Mouse (Mus musculus): Measurements from ENCODE around the gene Fcrl6. TPM values are rescaled to one million over a fixed set of nuclear protein-coding genes. Genes with fewer than 3 reads are reported as not detected.

The Fcrl6 gene
- not detected in 2 replicates for polyA plus RNA-seq (2012; rRNA removed)

DNA sequence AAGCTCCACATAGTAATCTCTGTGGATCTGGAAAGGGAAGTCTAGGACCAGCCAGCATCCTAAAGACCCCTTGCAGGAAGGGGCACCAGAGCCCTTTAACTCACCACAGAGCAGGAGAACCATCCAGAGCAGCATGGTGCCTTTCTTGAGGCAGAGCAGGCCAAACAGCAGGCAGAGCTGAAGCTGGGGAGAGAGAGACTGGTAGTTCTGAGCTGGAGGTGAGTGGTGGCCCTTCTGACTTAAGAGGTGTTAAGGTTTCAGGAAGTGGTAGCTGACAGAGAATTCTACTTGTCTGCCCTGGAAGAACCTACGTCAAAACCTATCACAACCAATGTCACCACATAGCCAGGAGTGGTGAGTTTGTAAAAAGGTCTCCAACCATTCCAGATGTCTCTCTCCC, at the start of gene Fcrl6:
Gene Fcrl6 (minus strand): TSS at position 226 of the 400 bp plus-strand sequence.
- Histone ChIP-seq H3K36me3 (ENCODE audit: control insufficient read depth, insufficient read depth, low read length) (no peaks in the 10 kb centered on the region), H3K27me3 (replicated peaks; ENCODE audit: control insufficient read depth, insufficient read depth, low read length) (no peaks in the 10 kb centered on the region; the same call in 1 of the 2 replicates), H3K4me3 (ENCODE audit: insufficient read depth, low read depth, low read length) (no peak within 1 kb of the TSS), H3K27ac (ENCODE audit: insufficient read depth, low read depth, low read length) (no peak within 1 kb of the TSS), H3K4me1 (ENCODE audit: control insufficient read depth, insufficient read depth, low read length) (no peaks in the 10 kb centered on the region)
- no peak for TF ChIP-seq CTCF (conservative IDR thresholded peaks at IDR 0.05; ENCODE audit: insufficient read depth, insufficient read length, low read depth, low read length)
- no peak for TF ChIP-seq POLR2A (IDR thresholded peaks at IDR 0.05; ENCODE audit: low read depth, low read length)
- WGBS: 73% methylated on average over 1 of the region's 1 CpGs
- DNase-seq: no peak

DNA sequence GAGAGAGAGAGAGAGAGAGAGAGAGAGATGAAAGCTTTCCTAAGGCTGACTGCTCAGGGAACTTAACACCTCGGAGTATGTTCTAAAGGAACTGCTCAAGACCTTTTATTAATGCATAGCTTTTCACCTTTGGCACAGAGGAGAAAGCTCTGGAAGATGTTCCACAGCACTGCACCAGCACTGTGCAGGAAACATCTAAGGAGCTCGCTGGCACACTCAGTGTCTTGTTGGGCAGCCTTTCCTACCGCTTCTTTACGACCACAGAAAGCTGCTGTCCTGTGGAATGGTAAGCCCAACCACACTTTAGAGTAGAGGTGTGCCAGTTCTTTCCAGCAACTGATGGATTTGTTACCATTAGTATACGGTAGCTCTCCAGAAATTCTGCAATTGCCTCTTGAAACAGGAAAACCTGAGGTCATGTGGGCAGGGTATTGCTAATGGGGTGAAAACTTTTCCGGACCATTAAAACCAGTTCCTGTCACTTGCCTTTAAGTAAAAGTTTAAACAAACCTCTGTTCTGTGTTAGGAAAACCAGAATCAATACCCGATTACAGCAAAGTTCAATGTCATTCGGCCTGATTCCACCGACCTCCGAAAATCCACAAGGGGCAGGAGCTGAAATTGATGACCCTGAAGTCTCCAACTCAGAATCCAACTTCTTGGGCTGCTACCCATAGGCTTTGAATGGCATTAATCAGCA, 49.1 kb upstream of the Fcrl6 start:
- TF ChIP-seq POLR2A (IDR thresholded peaks at IDR 0.05; ENCODE audit: low read depth, low read length) (no peak), CTCF (conservative IDR thresholded peaks at IDR 0.05; ENCODE audit: insufficient read depth, insufficient read length, low read depth, low read length) (no peak)
- H3K36me3 ChIP-seq (ENCODE audit: control insufficient read depth, insufficient read depth, low read length): no peaks in the 10 kb centered on the region
- H3K27ac ChIP-seq (ENCODE audit: insufficient read depth, low read depth, low read length): no peak overlapping the region
- 28% methylated on average over 10 of the region's 10 CpGs for WGBS
- DNase-seq: no peak
- no peaks in the 10 kb centered on the region for H3K4me1 ChIP-seq (ENCODE audit: control insufficient read depth, insufficient read depth, low read length)
- no peak overlapping the region for H3K4me3 ChIP-seq (ENCODE audit: insufficient read depth, low read depth, low read length)
- H3K27me3 ChIP-seq (replicated peaks; ENCODE audit: control insufficient read depth, insufficient read depth, low read length): no peaks in the 10 kb centered on the region

DNA sequence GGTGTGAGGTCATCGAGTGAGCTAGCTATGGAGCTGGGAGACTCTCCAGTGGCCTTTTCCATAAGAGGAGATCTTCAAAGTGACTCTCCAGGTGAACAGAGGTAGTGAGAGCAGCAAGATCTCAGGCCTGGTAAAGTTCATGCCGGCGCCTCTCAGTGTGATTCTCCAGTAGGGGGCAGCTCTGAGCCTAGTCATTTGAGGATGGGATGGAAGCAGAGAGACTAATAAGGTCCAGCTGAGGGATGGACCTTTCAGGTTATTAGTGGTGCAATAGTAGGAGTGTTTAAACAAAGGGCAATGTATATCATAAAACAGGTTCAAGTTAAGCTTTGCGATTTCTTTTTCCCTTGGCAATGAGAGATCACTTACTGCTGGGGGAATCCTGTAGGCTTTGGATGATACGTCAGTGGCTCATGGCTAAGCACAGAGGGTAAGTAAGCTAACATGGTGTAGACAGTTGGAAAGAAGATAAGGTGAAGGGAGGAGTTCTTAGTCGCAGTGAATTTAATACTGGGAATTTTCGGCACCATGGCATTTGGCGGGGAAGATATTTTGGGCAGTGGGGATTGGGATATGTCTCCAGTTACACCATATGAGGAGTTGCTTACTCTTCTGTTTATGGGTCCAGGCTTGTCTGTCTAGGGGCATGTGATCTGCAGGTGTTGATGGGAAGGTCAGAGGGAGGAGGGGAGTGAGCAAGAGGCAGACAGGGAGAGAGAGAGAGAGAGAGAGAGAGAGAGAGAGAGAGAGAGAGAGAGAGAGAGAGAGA, 48.4 kb upstream of the Fcrl6 start:
- 50% methylated on average over 8 of the region's 8 CpGs for WGBS
- no peaks in the 10 kb centered on the region for H3K27me3 ChIP-seq (replicated peaks; ENCODE audit: control insufficient read depth, insufficient read depth, low read length)
- peak; percentile 27 for DNase-seq
- no peak overlapping the region for H3K27ac ChIP-seq (ENCODE audit: insufficient read depth, low read depth, low read length)
- TF ChIP-seq POLR2A (IDR thresholded peaks at IDR 0.05; ENCODE audit: low read depth, low read length): no peak
- peak; percentile 61 for TF ChIP-seq CTCF (conservative IDR thresholded peaks at IDR 0.05; ENCODE audit: insufficient read depth, insufficient read length, low read depth, low read length)
- no peak overlapping the region for H3K4me3 ChIP-seq (ENCODE audit: insufficient read depth, low read depth, low read length)
- H3K4me1 ChIP-seq (ENCODE audit: control insufficient read depth, insufficient read depth, low read length): no peaks in the 10 kb centered on the region
- no peaks in the 10 kb centered on the region for H3K36me3 ChIP-seq (ENCODE audit: control insufficient read depth, insufficient read depth, low read length)

DNA sequence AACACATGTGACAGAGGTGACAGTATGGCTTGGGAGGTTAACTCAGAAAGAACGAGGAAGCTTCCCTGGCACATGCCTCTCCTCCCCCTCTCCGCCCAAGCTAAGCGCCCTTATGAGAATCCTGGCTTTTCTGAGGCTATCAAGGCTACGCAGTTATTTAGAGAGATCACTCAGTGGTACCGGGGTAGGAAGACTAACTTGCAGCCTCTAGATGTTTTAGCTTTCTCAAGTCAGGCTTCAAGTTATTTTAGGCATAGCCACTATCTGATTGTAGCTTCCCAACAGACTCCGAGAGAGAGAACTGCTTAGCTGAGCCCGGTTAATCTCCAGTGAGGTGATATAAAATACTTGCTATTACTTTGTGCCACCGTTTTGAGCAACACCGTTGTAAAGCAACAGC, 47.0 kb upstream of the Fcrl6 start:
- Histone ChIP-seq H3K36me3 (ENCODE audit: control insufficient read depth, insufficient read depth, low read length) (no peaks in the 10 kb centered on the region), H3K27ac (ENCODE audit: insufficient read depth, low read depth, low read length) (no peak overlapping the region), H3K4me3 (ENCODE audit: insufficient read depth, low read depth, low read length) (no peak overlapping the region), H3K27me3 (replicated peaks; ENCODE audit: control insufficient read depth, insufficient read depth, low read length) (no peaks in the 10 kb centered on the region), H3K4me1 (ENCODE audit: control insufficient read depth, insufficient read depth, low read length) (no peaks in the 10 kb centered on the region)
- WGBS: 82% methylated on average over 9 of the region's 9 CpGs
- no peak for DNase-seq
- TF ChIP-seq POLR2A (IDR thresholded peaks at IDR 0.05; ENCODE audit: low read depth, low read length) (no peak), CTCF (conservative IDR thresholded peaks at IDR 0.05; ENCODE audit: insufficient read depth, insufficient read length, low read depth, low read length) (no peak)

DNA sequence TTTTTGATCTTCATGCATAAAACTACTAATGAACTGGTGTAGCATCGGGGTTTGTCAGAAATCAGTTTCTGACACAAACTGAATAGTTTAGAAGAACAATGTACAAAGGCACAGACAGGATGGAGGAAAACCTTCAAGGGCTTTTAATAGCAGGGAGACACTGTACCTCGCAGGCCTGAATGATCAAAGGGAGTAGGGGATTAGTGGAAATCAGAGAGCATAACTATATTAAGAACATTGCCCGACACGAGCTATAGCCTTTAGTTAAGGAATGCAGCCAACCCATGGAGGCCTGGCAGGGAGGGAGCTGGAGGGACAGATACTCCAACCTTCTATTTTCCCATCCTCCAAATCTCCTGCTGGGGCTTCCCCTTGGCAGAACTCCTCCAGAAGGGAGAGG, 44.9 kb upstream of the Fcrl6 start:
- H3K4me1 ChIP-seq (ENCODE audit: control insufficient read depth, insufficient read depth, low read length): no peaks in the 10 kb centered on the region
- 26% methylated on average over 4 of the region's 4 CpGs for WGBS
- H3K27me3 ChIP-seq (replicated peaks; ENCODE audit: control insufficient read depth, insufficient read depth, low read length): no peaks in the 10 kb centered on the region
- no peak overlapping the region for H3K27ac ChIP-seq (ENCODE audit: insufficient read depth, low read depth, low read length)
- no peak for DNase-seq
- H3K36me3 ChIP-seq (ENCODE audit: control insufficient read depth, insufficient read depth, low read length): no peaks in the 10 kb centered on the region
- H3K4me3 ChIP-seq (ENCODE audit: insufficient read depth, low read depth, low read length): no peak overlapping the region
- TF ChIP-seq CTCF (conservative IDR thresholded peaks at IDR 0.05; ENCODE audit: insufficient read depth, insufficient read length, low read depth, low read length) (no peak), POLR2A (IDR thresholded peaks at IDR 0.05; ENCODE audit: low read depth, low read length) (no peak)

DNA sequence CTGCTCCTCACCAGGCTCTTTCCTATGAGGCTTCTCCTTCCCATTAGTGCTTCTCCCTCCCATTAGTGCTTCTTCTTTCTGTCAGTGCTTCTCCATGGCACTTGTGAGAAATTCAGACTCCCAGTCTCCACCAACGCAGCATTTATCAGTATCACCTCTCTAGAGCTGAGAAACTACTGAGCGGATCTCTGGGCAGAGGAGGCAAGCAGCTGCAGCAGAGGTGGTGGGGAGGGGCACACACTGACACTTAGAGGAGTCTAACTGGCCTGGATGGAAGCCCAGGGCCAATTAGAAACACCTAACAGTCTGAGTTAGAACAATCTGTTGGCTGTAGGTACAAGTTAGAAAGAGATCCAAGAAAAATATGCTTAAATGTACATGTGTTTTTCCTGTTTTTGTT, 36.4 kb upstream of the Fcrl6 start:
- 58% methylated on average over 2 of the region's 2 CpGs for WGBS
- H3K4me1 ChIP-seq (ENCODE audit: control insufficient read depth, insufficient read depth, low read length): no peaks in the 10 kb centered on the region
- H3K4me3 ChIP-seq (ENCODE audit: insufficient read depth, low read depth, low read length): no peak overlapping the region
- H3K27me3 ChIP-seq (replicated peaks; ENCODE audit: control insufficient read depth, insufficient read depth, low read length): no peaks in the 10 kb centered on the region
- no peaks in the 10 kb centered on the region for H3K36me3 ChIP-seq (ENCODE audit: control insufficient read depth, insufficient read depth, low read length)
- no peak for TF ChIP-seq CTCF (conservative IDR thresholded peaks at IDR 0.05; ENCODE audit: insufficient read depth, insufficient read length, low read depth, low read length)
- TF ChIP-seq POLR2A (IDR thresholded peaks at IDR 0.05; ENCODE audit: low read depth, low read length): no peak
- DNase-seq: peak; percentile 23
- H3K27ac ChIP-seq (ENCODE audit: insufficient read depth, low read depth, low read length): no peak overlapping the region

DNA sequence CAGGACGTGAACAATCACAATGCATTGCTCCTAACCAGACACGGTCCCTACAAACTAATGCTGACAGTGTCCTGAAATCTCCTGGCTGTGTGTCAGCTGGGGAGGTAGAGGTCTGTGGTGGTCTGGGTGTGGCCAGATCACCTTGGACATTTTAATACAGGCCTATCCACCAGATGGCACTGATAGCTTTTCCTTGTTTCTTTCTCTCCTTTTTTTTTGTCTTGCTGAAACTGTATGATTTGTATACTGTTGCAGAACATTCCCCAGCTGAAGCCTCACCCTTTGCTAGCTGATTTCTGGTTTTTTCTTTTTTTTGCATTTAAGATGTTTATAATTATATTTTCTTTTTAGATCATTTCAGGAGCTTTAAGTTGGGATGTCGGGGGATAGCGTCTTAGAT, 35.5 kb upstream of the Fcrl6 start:
- no peak for DNase-seq
- Histone ChIP-seq H3K27ac (ENCODE audit: insufficient read depth, low read depth, low read length) (no peak overlapping the region), H3K36me3 (ENCODE audit: control insufficient read depth, insufficient read depth, low read length) (no peaks in the 10 kb centered on the region), H3K27me3 (replicated peaks; ENCODE audit: control insufficient read depth, insufficient read depth, low read length) (no peaks in the 10 kb centered on the region), H3K4me3 (ENCODE audit: insufficient read depth, low read depth, low read length) (no peak overlapping the region), H3K4me1 (ENCODE audit: control insufficient read depth, insufficient read depth, low read length) (no peaks in the 10 kb centered on the region)
- no peak for TF ChIP-seq CTCF (conservative IDR thresholded peaks at IDR 0.05; ENCODE audit: insufficient read depth, insufficient read length, low read depth, low read length)
- TF ChIP-seq POLR2A (IDR thresholded peaks at IDR 0.05; ENCODE audit: low read depth, low read length): no peak
- WGBS: 64% methylated on average over 4 of the region's 4 CpGs

Data from kidney, adult 2 months (tissue).